Comparison of ENCODE assay signal across 11 mouse cellular contexts in genomic region chr4:137929341-137930016, GRCm38 (mm10).
A peak's percentile ranks its signal among the peaks of the same experiment; 100 is the strongest.
DNase-seq lines count a peak whose midpoint lies in the region; ATAC-seq and TF ChIP-seq lines count a peak whose summit lies in the region.
"Had no signal": no experiment of that assay in that cellular context is flagged by ENCODE, and none has a peak within 500 bp of the region (broad histone marks: within the 10 kb centered on the region; RNA-seq: fewer than 3 reads in every experiment).

No protein-coding gene starts in this region.

- H3K27me3 ChIP-seq in liver, adult 2 months (ENCODE audit: control insufficient read depth, insufficient read depth, low read length): no peaks in the 10 kb centered on the region
- H3K27me3 ChIP-seq in embryonic facial prominence, embryonic 15.5 days: no peaks in the 10 kb centered on the region
- H3K27me3 ChIP-seq in kidney, embryonic 16.5 days (ENCODE audit: insufficient read depth, low read length): no peaks in the 10 kb centered on the region
- no peaks in the 10 kb centered on the region for H3K27me3 ChIP-seq in hindbrain, embryonic 14.5 days (ENCODE audit: control insufficient read depth, insufficient read depth, low read length)

- H3K79me2 ChIP-seq in liver, adult 2 months (ENCODE audit: control insufficient read depth, insufficient read depth, low read length): no peaks in the 10 kb centered on the region

- peaks cover 30% of the 10 kb centered on the region for H3K36me3 ChIP-seq in liver, adult 2 months (ENCODE audit: control insufficient read depth, insufficient read depth, low read length)
- peaks cover 30% of the 10 kb centered on the region; the same call in 1 of the 2 replicates for H3K36me3 ChIP-seq in embryonic facial prominence, embryonic 15.5 days
- peaks cover 5% of the 10 kb centered on the region; the same call in 1 of the 2 replicates for H3K36me3 ChIP-seq in kidney, embryonic 16.5 days (ENCODE audit: insufficient read depth, low read length)
- H3K36me3 ChIP-seq in hindbrain, embryonic 14.5 days (replicated peaks; ENCODE audit: control insufficient read depth, insufficient read depth): peaks cover 9% of the 10 kb centered on the region; the same call in 1 of the 2 replicates

- no peak for TF ChIP-seq POLR2A in liver, adult 2 months (IDR thresholded peaks at IDR 0.05; ENCODE audit: extremely low read depth, insufficient read depth, low read length)

- peaks cover 18% of the 10 kb centered on the region for H3K4me1 ChIP-seq in liver, adult 2 months (ENCODE audit: control insufficient read depth, insufficient read depth, low read length)
- H3K4me1 ChIP-seq in embryonic facial prominence, embryonic 15.5 days: peaks cover 69% of the 10 kb centered on the region
- H3K4me1 ChIP-seq in kidney, embryonic 16.5 days (ENCODE audit: insufficient read depth, low read length): peaks cover 37% of the 10 kb centered on the region
- H3K4me1 ChIP-seq in hindbrain, embryonic 14.5 days (replicated peaks; ENCODE audit: control insufficient read depth, insufficient read depth, low read length): peaks cover 11% of the 10 kb centered on the region

- no peak overlapping the region for H3K4me3 ChIP-seq in liver, adult 2 months (ENCODE audit: insufficient read depth, low read depth, low read length)
- no peak overlapping the region for H3K4me3 ChIP-seq in embryonic facial prominence, embryonic 15.5 days (replicated peaks)
- no peak overlapping the region for H3K4me3 ChIP-seq in kidney, embryonic 16.5 days (ENCODE audit: low read length)
- H3K4me3 ChIP-seq in hindbrain, embryonic 14.5 days (replicated peaks; ENCODE audit: low read length): no peak overlapping the region
- H3K4me3 ChIP-seq: forebrain, embryonic 12.5 days had no signal

- H3K27ac ChIP-seq in liver, adult 2 months (replicated peaks; ENCODE audit: insufficient read depth, low read depth, low read length): peak overlapping the region; percentile 8; the same call in 1 of the 2 replicates
- peak overlapping the region; percentile 92 for H3K27ac ChIP-seq in embryonic facial prominence, embryonic 15.5 days (replicated peaks)
- peak overlapping the region; percentile 85 for H3K27ac ChIP-seq in kidney, embryonic 16.5 days (ENCODE audit: low read length)
- H3K27ac ChIP-seq in hindbrain, embryonic 14.5 days: no peak overlapping the region
- H3K27ac ChIP-seq: forebrain, embryonic 12.5 days had no signal

- ATAC-seq in embryonic facial prominence, embryonic 15.5 days (ENCODE audit: insufficient number of reproducible peaks, low FRiP score, low TSS enrichment, low read depth): no peak
- no peak for ATAC-seq in kidney, embryonic 16.5 days (ENCODE audit: low FRiP score, low TSS enrichment)
- ATAC-seq in hindbrain, embryonic 14.5 days (ENCODE audit: low FRiP score): no peak
- ATAC-seq: midbrain, embryonic 16.5 days had no signal

- no peak for TF ChIP-seq CTCF in liver, adult 2 months (IDR thresholded peaks at IDR 0.05; ENCODE audit: low read depth, low read length)

- H3K9ac ChIP-seq in liver, adult 2 months (ENCODE audit: low read depth, low read length): no peak overlapping the region
- H3K9ac ChIP-seq in embryonic facial prominence, embryonic 15.5 days: no peak overlapping the region
- no peak overlapping the region for H3K9ac ChIP-seq in kidney, embryonic 16.5 days (replicated peaks; ENCODE audit: low read length)
- H3K9ac ChIP-seq in hindbrain, embryonic 14.5 days: no peak overlapping the region
- H3K9ac ChIP-seq: forebrain, embryonic 12.5 days had no signal

- DNase-seq in liver, adult 2 months (ENCODE audit: extremely low read depth, low read depth, low spot score): no peak
- DNase-seq in liver: no peak
- DNase-seq in mesoderm, embryonic 11.5 days (ENCODE audit: low read depth, low spot score): peak; percentile 48
- no peak for DNase-seq in layer of hippocampus, adult 9-11 months
- DNase-seq in hindbrain, embryonic 14.5 days (ENCODE audit: low spot score): no peak
- no peak for DNase-seq in ovary, postnatal 10 days (ENCODE audit: low spot score)
- DNase-seq: right cerebral cortex, adult 18-20 months had no signal

- H3K9me3 ChIP-seq in embryonic facial prominence, embryonic 15.5 days (replicated peaks): no peaks in the 10 kb centered on the region
- no peaks in the 10 kb centered on the region for H3K9me3 ChIP-seq in kidney, embryonic 16.5 days (ENCODE audit: low read length)
- H3K9me3 ChIP-seq in hindbrain, embryonic 14.5 days (ENCODE audit: control insufficient read depth, low read length): no peaks in the 10 kb centered on the region

- WGBS in liver, adult 2 months: 81% methylated on average over 15 of the region's 15 CpGs
- WGBS in embryonic facial prominence, embryonic 15.5 days: 56% methylated on average over 15 of the region's 15 CpGs
- WGBS in kidney, embryonic 16.5 days: 50% methylated on average over 15 of the region's 15 CpGs
- WGBS in hindbrain, embryonic 14.5 days: 72% methylated on average over 15 of the region's 15 CpGs

- no peak overlapping the region for H3K4me2 ChIP-seq in embryonic facial prominence, embryonic 15.5 days (replicated peaks)
- no peak overlapping the region for H3K4me2 ChIP-seq in kidney, embryonic 16.5 days (replicated peaks; ENCODE audit: low read depth, low read length)
- H3K4me2 ChIP-seq in hindbrain, embryonic 14.5 days (replicated peaks): no peak overlapping the region
